Mouse (Mus musculus) bone marrow, adult 2 months (tissue): ENCODE measurements around the gene Cytip. TPM values are rescaled to one million over a fixed set of nuclear protein-coding genes. Genes with fewer than 3 reads are reported as not detected.

Source experiments
- H3K27ac ChIP-seq: fragments of 200-500 bp; 2 replicates; pipeline ENCODE4 v1.5.1; 2012; ENCODE audit warnings: low read depth, mild to moderate bottlenecking, control low read depth, inconsistent platforms, low read length; ENCODE audit not compliant: control insufficient read depth, poor library complexity, insufficient read depth
- H3K4me1 ChIP-seq: fragments of 200-500 bp; 2 replicates; pipeline ENCODE4 v1.6.1; 2011; ENCODE audit warnings: low read length; ENCODE audit not compliant: control insufficient read depth, insufficient read depth
- H3K4me3 ChIP-seq: fragments of 200-500 bp; replicated peaks from 2 replicates; pipeline ENCODE3; 2011; ENCODE audit warnings: mild to moderate bottlenecking, low read depth, low read length, control low read depth; ENCODE audit not compliant: control insufficient read depth
- CTCF ChIP-seq: fragments of 200-500 bp; IDR thresholded peaks from 2 replicates; pipeline ENCODE4 v1.5.1; 2011; ENCODE audit warnings: low read length, control low read depth; ENCODE audit not compliant: control insufficient read depth, insufficient read depth
- POLR2A ChIP-seq: fragments of 200-500 bp; IDR thresholded peaks from 2 replicates; pipeline ENCODE4 v1.6.1; 2011; ENCODE audit warnings: low read depth, mild to moderate bottlenecking, control low read depth, low read length, borderline replicate concordance; ENCODE audit not compliant: control insufficient read depth
- WGBS: fragments of 180-500 bp; shearing (Covaris S2); methylation state at CpG from one replicate; pipeline ENCODE4 v1.1.7; 2018; 5-methylcytosine and 5-hydroxymethylcytosine counted together
- polyA plus RNA-seq: library from polyadenylated mRNA; stranded (reverse); fragments of >200 nt; gene quantifications from 2 replicates; pipeline ENCODE4 v1.2.4, GENCODE M21; 2011; ENCODE audit warnings: low replicate concordance; ENCODE audit not compliant: missing spikeins, insufficient read depth, insufficient read length

The Cytip gene
- polyA plus RNA-seq, 1 experiment = 17.4 TPM

- H3K27ac ChIP-seq = no peak overlapping the region
- WGBS = 43% methylated on average over 7 of the region's 7 CpGs
- H3K4me1 ChIP-seq = peaks cover 3% of the 10 kb centered on the region
- no peak for TF ChIP-seq POLR2A
- no peak for TF ChIP-seq CTCF
- H3K4me3 ChIP-seq = no peak overlapping the region
Measured at GRCm38 (mm10) chr2:58153742-58154141, 41.6 kb downstream of the Cytip start.

DNA sequence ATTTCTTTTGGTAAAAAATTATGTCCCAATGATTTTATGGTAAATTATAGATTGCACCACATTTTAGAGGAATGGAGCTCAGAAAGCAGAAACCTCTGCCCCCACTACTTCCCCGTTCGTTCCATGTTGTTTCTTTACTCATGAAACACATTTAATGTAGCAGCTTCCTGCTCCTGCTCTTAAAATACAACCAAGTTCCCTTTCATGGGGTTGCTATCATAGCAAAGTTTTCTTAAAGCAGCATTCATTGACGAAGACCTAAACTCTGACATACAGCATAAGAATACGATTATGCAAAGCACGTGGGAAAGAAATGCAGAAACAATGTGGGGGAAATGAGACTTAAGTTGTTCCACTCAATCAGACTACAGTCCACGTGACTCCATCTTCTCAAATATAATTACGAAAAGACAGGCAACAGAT is 45.3 kb downstream of the Cytip start:
- 16% methylated on average over 7 of the region's 7 CpGs for WGBS
- Histone ChIP-seq H3K4me3 (no peak overlapping the region), H3K27ac (no peak overlapping the region), H3K4me1 (peaks cover 2% of the 10 kb centered on the region)
- TF ChIP-seq CTCF = no peak
- TF ChIP-seq POLR2A = no peak

DNA sequence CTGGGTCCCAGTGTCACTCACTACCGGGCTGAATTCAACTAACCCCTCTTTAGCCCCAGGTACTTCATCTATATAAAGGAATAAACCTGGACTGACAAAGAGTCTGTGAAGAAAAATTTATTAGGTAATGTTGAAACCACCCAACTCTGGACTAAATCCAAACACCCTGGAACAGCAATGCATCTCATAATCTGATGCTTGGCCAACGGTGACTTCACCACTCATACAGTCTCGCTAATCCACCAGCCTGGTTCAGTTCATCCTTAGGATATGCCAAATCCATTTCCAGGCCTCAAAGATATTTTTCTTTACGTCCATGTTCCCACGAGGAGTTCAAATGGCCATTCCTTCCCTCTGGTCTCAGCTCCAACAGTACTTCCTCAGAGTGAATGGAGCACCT is 48.8 kb downstream of the Cytip start:
- H3K4me1 ChIP-seq = no peaks in the 10 kb centered on the region
- no peak overlapping the region for H3K27ac ChIP-seq
- TF ChIP-seq CTCF (no peak), POLR2A (no peak)
- H3K4me3 ChIP-seq = no peak overlapping the region
- 84% methylated on average over 5 of the region's 5 CpGs for WGBS

GRCm38 (mm10) chr2:58140531-58140930 is 54.8 kb downstream of the Cytip start:
- WGBS = 95% methylated on average over 1 of the region's 1 CpGs
- TF ChIP-seq CTCF (no peak), POLR2A (no peak)
- H3K27ac ChIP-seq = no peak overlapping the region
- H3K4me3 ChIP-seq = no peak overlapping the region
- H3K4me1 ChIP-seq = peaks cover 4% of the 10 kb centered on the region; the same call in 1 of the 2 replicates

GRCm38 (mm10) chr2:58138611-58139010 is 56.7 kb downstream of the Cytip start:
- Histone ChIP-seq H3K4me3 (no peak overlapping the region), H3K4me1 (peaks cover 4% of the 10 kb centered on the region; the same call in 1 of the 2 replicates), H3K27ac (peak overlapping the region; percentile 22; the same call in 1 of the 2 replicates)
- WGBS = 77% methylated on average over 5 of the region's 5 CpGs
- TF ChIP-seq POLR2A = no peak
- no peak for TF ChIP-seq CTCF

- Histone ChIP-seq H3K27ac (peak overlapping the region; percentile 59; the same call in 1 of the 2 replicates), H3K4me1 (peaks cover 6% of the 10 kb centered on the region; the same call in 1 of the 2 replicates), H3K4me3 (no peak overlapping the region)
- TF ChIP-seq POLR2A (no peak), CTCF (no peak)
- WGBS = 3% methylated on average over 7 of the region's 7 CpGs
Measured at GRCm38 (mm10) chr2:58137676-58138075, 57.7 kb downstream of the Cytip start.

DNA sequence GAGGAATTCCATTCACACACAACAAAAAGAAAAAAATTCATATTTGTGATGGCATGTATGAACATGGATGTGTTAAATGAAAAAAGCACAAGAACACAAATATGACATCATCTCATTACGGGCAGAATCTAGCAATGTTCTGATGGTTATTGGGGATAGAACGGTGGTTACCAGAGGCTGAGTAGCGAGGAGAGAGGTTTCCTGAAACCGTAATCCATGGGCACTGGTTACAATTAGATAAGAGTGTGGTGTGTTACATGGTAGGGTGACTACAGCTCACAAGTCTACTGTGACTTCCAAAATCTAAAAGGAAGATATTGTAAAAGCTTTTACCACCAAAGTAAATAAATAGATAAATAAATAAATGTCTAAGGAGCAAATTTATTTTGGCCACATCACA is 58.8 kb downstream of the Cytip start:
- Histone ChIP-seq H3K4me1 (peaks cover 6% of the 10 kb centered on the region; the same call in 1 of the 2 replicates), H3K27ac (no peak overlapping the region), H3K4me3 (no peak overlapping the region)
- WGBS = 36% methylated on average over 4 of the region's 4 CpGs
- no peak for TF ChIP-seq CTCF

DNA sequence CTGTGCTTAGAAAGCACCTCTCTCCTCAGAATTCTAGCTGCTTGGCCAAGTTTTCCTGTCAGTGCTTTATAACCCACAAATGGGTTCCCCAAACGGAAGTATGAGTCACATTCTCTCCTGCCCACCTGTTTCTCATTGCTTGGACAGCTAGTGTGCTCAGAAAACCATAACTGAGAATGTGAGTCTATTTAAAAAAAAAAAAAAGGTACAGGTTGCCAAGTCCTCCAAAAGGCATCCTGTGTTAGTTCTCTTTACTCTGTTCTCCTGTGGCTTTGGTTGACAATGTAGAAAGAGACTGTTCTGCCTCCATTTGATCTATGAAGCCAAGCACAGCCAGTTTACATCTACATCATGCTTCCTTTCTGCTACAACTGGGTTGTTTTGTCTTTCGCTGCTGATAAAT is 60.3 kb downstream of the Cytip start:
- Histone ChIP-seq H3K4me3 (no peak overlapping the region), H3K27ac (peak overlapping the region; percentile 27; the same call in 1 of the 2 replicates), H3K4me1 (peaks cover 4% of the 10 kb centered on the region; the same call in 1 of the 2 replicates)
- 19% methylated on average over 2 of the region's 2 CpGs for whole genome bisulfite sequencing
- no peak for TF ChIP-seq CTCF
- TF ChIP-seq POLR2A = no peak

- 62% methylated on average over 2 of the region's 2 CpGs for WGBS
- Histone ChIP-seq H3K27ac (no peak overlapping the region), H3K4me1 (peaks cover 3% of the 10 kb centered on the region; the same call in 1 of the 2 replicates), H3K4me3 (no peak overlapping the region)
- no peak for TF ChIP-seq POLR2A
- TF ChIP-seq CTCF = no peak
Measured at GRCm38 (mm10) chr2:58132597-58132996, 62.7 kb downstream of the Cytip start.
